In genomic region chr7:35322732-35323420, GRCm38 (mm10) we compare ENCODE assay signal across 8 mouse cellular contexts. TPM values are rescaled to one million over a fixed set of nuclear protein-coding genes. Genes with fewer than 3 reads are reported as not detected.
DNase-seq lines count a peak whose midpoint lies in the region; ATAC-seq lines count a peak whose summit lies in the region.
"Had no signal": no experiment of that assay in that cellular context is flagged by ENCODE, and none has a peak within 500 bp of the region (broad histone marks: within the 10 kb centered on the region; RNA-seq: fewer than 3 reads in every experiment).

No protein-coding gene starts in this region.

- H3K4me1 ChIP-seq in megakaryocyte, embryonic 14.5 days, result peaks cover 18% of the 10 kb centered on the region
- H3K4me1 ChIP-seq in forebrain, embryonic 10.5 days, result peaks cover 14% of the 10 kb centered on the region
- no peaks in the 10 kb centered on the region for H3K4me1 ChIP-seq in limb, embryonic 11.5 days (ENCODE audit: control insufficient read depth, insufficient read depth, low read length)
- no peaks in the 10 kb centered on the region for H3K4me1 ChIP-seq in stomach, embryonic 16.5 days (ENCODE audit: control insufficient read depth, insufficient read depth, low read length)

- no peak for ATAC-seq in megakaryocyte, adult 5-6 weeks (ENCODE audit: poor library complexity, severe bottlenecking)
- no peak for ATAC-seq in limb, embryonic 11.5 days (ENCODE audit: insufficient number of reproducible peaks, low FRiP score, low TSS enrichment, low read depth)
- ATAC-seq in stomach, embryonic 16.5 days (ENCODE audit: insufficient read depth, low FRiP score), result no peak

- no peak overlapping the region for H3K9ac ChIP-seq in limb, embryonic 11.5 days (ENCODE audit: low read length)
- peak overlapping the region; percentile 52; the same call in 1 of the 2 replicates for H3K9ac ChIP-seq in stomach, embryonic 16.5 days (ENCODE audit: low read length)

- H3K4me3 ChIP-seq in megakaryocyte, embryonic 14.5 days (replicated peaks), result peak overlapping the region; percentile 53
- H3K4me3 ChIP-seq in forebrain, embryonic 10.5 days, result peak overlapping the region; percentile 33; the same call in 1 of the 2 replicates
- H3K4me3 ChIP-seq in limb, embryonic 11.5 days (ENCODE audit: low read depth, low read length), result no peak overlapping the region
- no peak overlapping the region for H3K4me3 ChIP-seq in stomach, embryonic 16.5 days (replicated peaks; ENCODE audit: low read length)

- H3K27me3 ChIP-seq in megakaryocyte, embryonic 14.5 days (replicated peaks), result peaks cover 6% of the 10 kb centered on the region
- no peaks in the 10 kb centered on the region for H3K27me3 ChIP-seq in forebrain, embryonic 10.5 days (ENCODE audit: poor library complexity, severe bottlenecking)
- H3K27me3 ChIP-seq in limb, embryonic 11.5 days (ENCODE audit: control insufficient read depth, insufficient read depth, low read length), result no peaks in the 10 kb centered on the region
- H3K27me3 ChIP-seq in stomach, embryonic 16.5 days (ENCODE audit: control insufficient read depth, insufficient read depth, low read length), result no peaks in the 10 kb centered on the region

- WGBS in forebrain, embryonic 10.5 days, result 4% methylated on average over 11 of the region's 13 CpGs
- WGBS in limb, embryonic 11.5 days, result 9% methylated on average over 12 of the region's 13 CpGs
- 10% methylated on average over 11 of the region's 13 CpGs for WGBS in stomach, embryonic 16.5 days

- peak overlapping the region; percentile 79 for H3K27ac ChIP-seq in forebrain, embryonic 10.5 days
- no peak overlapping the region for H3K27ac ChIP-seq in limb, embryonic 11.5 days (replicated peaks; ENCODE audit: low read depth, low read length)
- no peak overlapping the region for H3K27ac ChIP-seq in stomach, embryonic 16.5 days (ENCODE audit: low read length)

- H3K4me2 ChIP-seq in limb, embryonic 11.5 days (ENCODE audit: low read depth, severe bottlenecking), result 0 out of 2 replicates have a peak overlapping the region, but pooled peaks have one; percentile 7
- H3K4me2 ChIP-seq in stomach, embryonic 16.5 days (ENCODE audit: low read depth, low read length), result peak overlapping the region; percentile 40; the same call in 1 of the 2 replicates

- DNase-seq in forebrain, embryonic 10.5 days (ENCODE audit: extremely low spot score, low spot score), result peak; percentile 24
- peak; percentile 25 for DNase-seq in limb, embryonic 11.5 days (ENCODE audit: low spot score)
- no peak for DNase-seq in layer of hippocampus, postnatal 10 days (ENCODE audit: low spot score in 2 of 2)
- no peak for DNase-seq in ovary, adult 18-20 months (ENCODE audit: low spot score)
- DNase-seq: adrenal gland, adult 8-10 months had no signal

- no peaks in the 10 kb centered on the region for H3K9me3 ChIP-seq in megakaryocyte, embryonic 14.5 days
- H3K9me3 ChIP-seq in forebrain, embryonic 10.5 days, result no peaks in the 10 kb centered on the region
- H3K9me3 ChIP-seq in limb, embryonic 11.5 days (ENCODE audit: control insufficient read depth, low read length), result no peaks in the 10 kb centered on the region
- H3K9me3 ChIP-seq in stomach, embryonic 16.5 days (replicated peaks; ENCODE audit: control insufficient read depth, low read length), result no peaks in the 10 kb centered on the region

- H3K36me3 ChIP-seq in megakaryocyte, embryonic 14.5 days (replicated peaks; ENCODE audit: low read length), result no peaks in the 10 kb centered on the region
- H3K36me3 ChIP-seq in forebrain, embryonic 10.5 days (replicated peaks), result no peaks in the 10 kb centered on the region
- no peaks in the 10 kb centered on the region for H3K36me3 ChIP-seq in limb, embryonic 11.5 days (ENCODE audit: control insufficient read depth, insufficient read depth, low read length)
- H3K36me3 ChIP-seq in stomach, embryonic 16.5 days (ENCODE audit: control insufficient read depth, insufficient read depth, low read length), result no peaks in the 10 kb centered on the region

RNA-seq across cellular contexts. Expression of gene Gpatch1, which starts 4.6 kb away (rescaled TPM):
- 4.0 and 8.6 TPM in 2 replicates for polyA plus RNA-seq in megakaryocyte, embryonic 14.5 days (2012; ENCODE audit: insufficient read depth, low replicate concordance)
- 7.2 and 7.7 TPM in 2 replicates for total RNA-seq in megakaryocyte, adult 5-6 weeks (2015)
- 7.2 TPM in 2 replicates for total RNA-seq in megakaryocyte, adult 5-6 weeks (2017)
- polyA plus RNA-seq in forebrain, embryonic 10.5 days (2016; fragmentation: Nextera tagmentation; extraction: Ambion mirVana), result 17.9 and 18.5 TPM in 2 replicates
- 17.5 and 20.5 TPM in 2 replicates for polyA plus RNA-seq in limb, embryonic 11.5 days (2014; fragmentation: Nextera tagmentation; extraction: Ambion mirVana)
- 13.5 and 14.3 TPM in 2 replicates for polyA plus RNA-seq in stomach, embryonic 16.5 days (2015; fragmentation: Nextera tagmentation; extraction: Ambion mirVana)
- total RNA-seq in layer of hippocampus, postnatal 10 days (2021), result 10 to 100 TPM; 24.7 to 28.2 TPM

RNA-seq across cellular contexts. Expression of gene Rhpn2, which starts 11.1 kb away (rescaled TPM):
- not detected in 2 replicates for polyA plus RNA-seq in megakaryocyte, embryonic 14.5 days (2012; ENCODE audit: insufficient read depth, low replicate concordance)
- not detected in 2 replicates for total RNA-seq in megakaryocyte, adult 5-6 weeks (2015)
- total RNA-seq in megakaryocyte, adult 5-6 weeks (2017), result not detected in 2 replicates
- 4.5 and 4.6 TPM in 2 replicates for polyA plus RNA-seq in forebrain, embryonic 10.5 days (2016; fragmentation: Nextera tagmentation; extraction: Ambion mirVana)
- 1.8 and 1.9 TPM in 2 replicates for polyA plus RNA-seq in limb, embryonic 11.5 days (2014; fragmentation: Nextera tagmentation; extraction: Ambion mirVana)
- polyA plus RNA-seq in stomach, embryonic 16.5 days (2015; fragmentation: Nextera tagmentation; extraction: Ambion mirVana), result 32.4 and 37.5 TPM in 2 replicates
- total RNA-seq in layer of hippocampus, postnatal 10 days (2021), result 1 to 10 TPM; 2.1 to 2.4 TPM

Comparison
In these comparisons a context has a peak if more than half of its experiments do, and no peak if none do; other contexts are left out.
1. H3K4me3 ChIP-seq: peak in megakaryocyte, embryonic 14.5 days (single experiment) and forebrain, embryonic 10.5 days (single experiment); none in limb, embryonic 11.5 days (single experiment) and stomach, embryonic 16.5 days (single experiment).
2. DNase-seq: peak in forebrain, embryonic 10.5 days (single experiment) and limb, embryonic 11.5 days (single experiment); none in layer of hippocampus, postnatal 10 days (0 of 2) and ovary, adult 18-20 months (single experiment).